Mouse (Mus musculus): Measurements from ENCODE around the gene Rundc3b.

Rundc3b gene

GRCm38 (mm10) chr5:8488701-8489297 is 134.0 kb downstream of the Rundc3b start:
- no peak for DNase-seq (ENCODE audit: low spot score in 2 of 2)

GRCm38 (mm10) chr5:8487989-8488700 is 134.6 kb downstream of the Rundc3b start:
- no peak for DNase-seq (ENCODE audit: low spot score in 2 of 2)

GRCm38 (mm10) chr5:8456561-8456960 is 166.2 kb downstream of the Rundc3b start:
- no peak for DNase-seq (ENCODE audit: low spot score in 2 of 2)

DNA sequence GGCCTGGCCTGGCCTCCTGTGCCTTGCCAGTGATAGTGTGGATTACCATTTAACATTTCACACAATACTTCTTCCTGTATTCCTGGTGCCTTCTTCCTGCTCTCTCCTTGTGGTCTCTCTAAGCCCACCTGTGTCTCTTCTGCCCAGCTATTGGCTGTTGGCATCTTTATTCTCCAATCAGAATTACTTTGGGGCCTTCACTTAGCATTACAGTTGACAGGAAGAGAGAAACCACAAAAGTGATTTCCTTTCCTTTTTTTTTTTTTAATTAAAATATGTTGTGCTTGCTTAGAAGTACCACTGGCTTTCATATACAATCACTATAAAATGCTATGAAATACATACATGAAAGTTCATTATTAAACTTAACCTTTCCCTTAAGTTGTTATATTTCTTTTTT is 167.2 kb downstream of the Rundc3b start:
- DNase-seq (ENCODE audit: low spot score in 2 of 2) = no peak
